Mouse (Mus musculus): ENCODE results near the gene Ccdc97.

DNA sequence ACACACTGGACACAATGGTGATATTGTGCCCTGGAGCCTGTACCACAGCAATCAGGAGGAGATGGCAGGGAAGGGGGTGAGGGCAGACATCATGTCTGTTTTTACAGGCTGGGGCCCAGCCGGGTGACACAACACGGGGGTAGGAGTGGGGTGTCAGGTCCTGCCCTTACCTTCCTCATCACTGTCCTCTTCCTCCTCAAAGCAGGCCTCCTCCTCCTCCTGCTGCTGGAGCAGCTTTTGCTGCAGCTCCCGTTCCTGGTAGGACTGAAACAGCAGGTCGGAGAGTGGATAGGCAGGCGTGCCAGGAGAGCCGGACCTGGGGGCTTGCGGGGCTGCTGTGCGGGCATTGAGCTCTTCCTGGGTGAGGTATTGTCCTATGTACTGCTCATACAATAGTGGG is 4.3 kb downstream of the Ccdc97 start:
- TF ChIP-seq CTCF (IDR thresholded peaks at IDR 0.05; ENCODE audit: extremely low read depth, insufficient read length, insufficient replicate concordance, low read depth, low read length) = no peak
- no peak for TF ChIP-seq POLR2A (IDR thresholded peaks at IDR 0.05; ENCODE audit: low read depth, low read length)

Data from small intestine, adult 2 months (tissue).